Mouse (Mus musculus): ENCODE data around the gene Ccl8. TPM values are rescaled to one million over a fixed set of nuclear protein-coding genes. Genes with fewer than 3 reads are reported as not detected.

Ccl8 gene
- polyA plus RNA-seq, 1 experiment from 2014 or later: not detected

DNA sequence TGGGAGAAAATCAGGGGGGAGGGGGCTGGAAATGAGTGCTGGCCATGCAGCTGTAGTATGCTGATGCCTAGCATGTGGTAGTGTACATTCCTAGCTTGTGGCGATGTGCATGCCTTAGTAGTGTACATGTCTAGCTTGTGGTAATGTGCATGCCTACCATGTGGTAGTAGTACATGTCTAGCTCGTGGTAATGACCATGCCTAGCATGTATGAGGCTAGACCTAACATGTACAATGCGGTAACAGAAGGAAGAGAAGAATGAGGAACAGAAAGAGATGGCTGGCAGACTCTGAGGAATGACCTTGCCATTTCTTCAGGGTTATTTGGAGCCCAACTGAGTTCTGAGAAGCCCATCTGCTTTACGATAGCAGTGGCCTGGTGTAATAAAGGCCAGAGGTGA is 13.9 kb upstream of the Ccl8 start:
- H3K4me3 ChIP-seq (replicated peaks): no peak overlapping the region
- H3K9me3 ChIP-seq: no peaks in the 10 kb centered on the region
- H3K4me1 ChIP-seq (replicated peaks): 0 out of 2 replicates have a peak, but pooled peaks cover 2% of the 10 kb centered on the region
- no peak overlapping the region for H3K4me2 ChIP-seq
- H3K36me3 ChIP-seq: no peaks in the 10 kb centered on the region
- no peak overlapping the region for H3K9ac ChIP-seq (replicated peaks)
- no peaks in the 10 kb centered on the region; the same call in 1 of the 2 replicates for H3K27me3 ChIP-seq
- no peak overlapping the region for H3K27ac ChIP-seq
- 75% methylated on average over 4 of the region's 4 CpGs for WGBS
- ATAC-seq (ENCODE audit: insufficient number of reproducible peaks, insufficient read depth, low FRiP score, low TSS enrichment, low read depth): no peak

DNA sequence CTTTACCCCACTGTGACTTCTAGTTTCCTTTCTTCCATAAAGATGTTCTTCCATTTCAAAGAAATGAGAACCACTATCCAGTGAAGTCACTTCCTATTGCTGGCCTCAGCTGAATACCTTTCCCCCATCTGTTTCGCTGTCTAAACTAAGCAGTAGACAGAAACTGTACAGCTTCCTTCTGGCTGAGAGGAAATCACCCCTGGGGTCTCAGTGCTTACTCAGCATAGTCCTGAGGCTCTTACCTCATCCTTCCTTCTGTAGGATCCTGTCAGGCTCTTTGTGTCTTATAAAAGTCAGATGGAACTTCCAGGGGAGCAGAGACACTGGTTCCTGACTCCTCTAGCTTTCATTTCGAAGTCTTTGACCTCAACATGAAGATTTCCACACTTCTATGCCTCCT is 13.5 kb upstream of the Ccl8 start, which contains the start of gene Ccl12:
Ccl12 (plus strand) TSS at position 317 of the 400 bp plus-strand sequence.
- H3K4me2 ChIP-seq: no peak within 1 kb of the TSS
- 0 out of 2 replicates have a peak, but pooled peaks cover 2% of the 10 kb centered on the region for H3K4me1 ChIP-seq (replicated peaks)
- H3K9ac ChIP-seq (replicated peaks): no peak within 1 kb of the TSS
- 73% methylated on average over 2 of the region's 2 CpGs for WGBS
- no peaks in the 10 kb centered on the region for H3K9me3 ChIP-seq
- no peak within 1 kb of the TSS for H3K27ac ChIP-seq
- no peak within 1 kb of the TSS for H3K4me3 ChIP-seq (replicated peaks)
- ATAC-seq (ENCODE audit: insufficient number of reproducible peaks, insufficient read depth, low FRiP score, low TSS enrichment, low read depth): no peak
- no peaks in the 10 kb centered on the region for H3K36me3 ChIP-seq
- H3K27me3 ChIP-seq: no peaks in the 10 kb centered on the region; the same call in 1 of the 2 replicates

DNA sequence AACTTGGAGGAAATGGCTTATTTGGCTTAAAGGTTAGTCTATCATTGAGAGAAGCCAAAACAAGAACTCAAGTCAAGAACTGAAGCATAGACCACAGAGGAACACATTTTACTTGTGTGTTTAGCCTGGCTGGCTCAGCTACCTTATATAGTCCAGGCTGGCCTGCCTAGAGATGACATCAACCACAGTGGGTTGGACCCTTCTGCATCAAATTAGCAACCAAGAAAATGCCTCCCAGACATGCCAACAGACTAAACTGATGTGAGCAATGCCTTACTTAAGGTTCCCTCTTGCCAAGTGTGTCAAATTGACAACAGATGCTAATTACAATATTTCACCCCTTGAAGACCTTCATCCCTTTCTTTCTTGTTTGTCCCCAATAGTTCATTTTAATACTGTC is 5.4 kb upstream of the Ccl8 start:
- no peak overlapping the region for H3K4me3 ChIP-seq (replicated peaks)
- H3K4me2 ChIP-seq: no peak overlapping the region
- no peak overlapping the region for H3K27ac ChIP-seq
- ATAC-seq (ENCODE audit: insufficient number of reproducible peaks, insufficient read depth, low FRiP score, low TSS enrichment, low read depth): no peak
- H3K4me1 ChIP-seq (replicated peaks): no peaks in the 10 kb centered on the region
- no peaks in the 10 kb centered on the region for H3K36me3 ChIP-seq
- H3K9ac ChIP-seq (replicated peaks): no peak overlapping the region
- no peaks in the 10 kb centered on the region for H3K9me3 ChIP-seq
- no peaks in the 10 kb centered on the region for H3K27me3 ChIP-seq

DNA sequence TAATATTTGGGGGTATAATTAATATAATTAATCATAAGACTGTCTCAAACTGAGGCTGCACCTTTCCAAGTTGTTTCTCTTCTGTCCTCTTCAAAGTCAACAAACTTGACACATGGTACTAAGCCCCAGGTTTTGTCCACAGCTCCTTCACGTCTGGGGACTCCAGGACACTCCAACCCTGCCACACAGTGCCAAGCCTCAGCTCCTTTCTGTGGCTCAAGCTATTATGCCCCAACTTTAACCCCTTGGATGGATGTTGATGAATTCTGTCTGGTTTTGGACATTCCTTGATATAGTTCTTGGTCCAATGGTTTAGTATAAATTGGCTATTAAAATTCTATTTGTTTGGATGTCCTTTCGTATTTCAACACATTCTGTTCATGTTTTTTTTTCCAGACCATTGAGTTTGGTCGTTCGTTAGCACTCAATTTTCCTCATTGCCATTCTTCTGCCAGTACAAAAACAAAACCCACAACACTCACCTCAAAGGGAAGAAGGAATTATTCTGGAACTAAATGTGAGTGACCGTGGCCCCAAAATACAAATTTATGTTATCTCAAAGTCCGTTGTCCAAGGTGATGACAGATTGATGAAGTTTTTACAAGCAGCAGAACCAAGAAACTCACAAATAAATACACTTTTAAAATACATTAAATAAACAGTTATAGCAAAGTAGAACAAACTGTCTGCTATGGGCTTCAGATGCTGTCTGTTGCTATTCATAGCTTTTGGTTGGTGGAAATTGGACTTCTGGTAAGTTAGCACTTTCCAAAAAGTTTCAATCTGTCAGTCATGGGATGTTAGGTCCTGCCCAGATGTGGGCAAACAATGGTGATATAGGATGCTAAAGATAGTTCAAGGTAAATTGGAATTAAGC is 4.4 kb upstream of the Ccl8 start:
- H3K36me3 ChIP-seq: no peaks in the 10 kb centered on the region
- no peaks in the 10 kb centered on the region for H3K4me1 ChIP-seq (replicated peaks)
- 49% methylated on average over 6 of the region's 6 CpGs for WGBS
- no peaks in the 10 kb centered on the region for H3K9me3 ChIP-seq
- no peak for ATAC-seq (ENCODE audit: insufficient number of reproducible peaks, insufficient read depth, low FRiP score, low TSS enrichment, low read depth)
- H3K4me3 ChIP-seq (replicated peaks): no peak overlapping the region
- no peak overlapping the region for H3K4me2 ChIP-seq
- no peak overlapping the region for H3K27ac ChIP-seq
- no peaks in the 10 kb centered on the region for H3K27me3 ChIP-seq
- no peak overlapping the region for H3K9ac ChIP-seq (replicated peaks)

DNA sequence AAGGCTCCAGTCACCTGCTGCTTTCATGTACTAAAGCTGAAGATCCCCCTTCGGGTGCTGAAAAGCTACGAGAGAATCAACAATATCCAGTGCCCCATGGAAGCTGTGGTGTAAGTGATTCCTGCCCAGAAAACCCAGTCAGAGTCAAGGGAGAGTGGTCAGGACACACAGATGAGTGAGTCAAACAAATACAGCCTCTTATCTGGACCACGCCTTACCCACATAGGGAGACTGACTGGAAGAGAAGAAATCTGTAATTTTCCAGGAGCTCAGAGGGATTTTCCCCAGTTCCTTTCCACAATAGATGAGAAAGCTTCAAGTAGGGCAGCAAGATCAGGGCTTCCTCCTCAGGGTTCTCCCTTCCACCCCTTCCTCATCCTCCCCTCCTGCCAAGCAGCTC is 1.1 kb downstream of the Ccl8 start:
- Histone ChIP-seq H3K9me3 (no peaks in the 10 kb centered on the region), H3K36me3 (no peaks in the 10 kb centered on the region), H3K4me3 (replicated peaks) (no peak overlapping the region), H3K27me3 (no peaks in the 10 kb centered on the region), H3K4me1 (replicated peaks) (no peaks in the 10 kb centered on the region), H3K9ac (replicated peaks) (no peak overlapping the region), H3K27ac (no peak overlapping the region), H3K4me2 (no peak overlapping the region)
- WGBS: 86% methylated on average over 3 of the region's 3 CpGs
- no peak for ATAC-seq (ENCODE audit: insufficient number of reproducible peaks, insufficient read depth, low FRiP score, low TSS enrichment, low read depth)

DNA sequence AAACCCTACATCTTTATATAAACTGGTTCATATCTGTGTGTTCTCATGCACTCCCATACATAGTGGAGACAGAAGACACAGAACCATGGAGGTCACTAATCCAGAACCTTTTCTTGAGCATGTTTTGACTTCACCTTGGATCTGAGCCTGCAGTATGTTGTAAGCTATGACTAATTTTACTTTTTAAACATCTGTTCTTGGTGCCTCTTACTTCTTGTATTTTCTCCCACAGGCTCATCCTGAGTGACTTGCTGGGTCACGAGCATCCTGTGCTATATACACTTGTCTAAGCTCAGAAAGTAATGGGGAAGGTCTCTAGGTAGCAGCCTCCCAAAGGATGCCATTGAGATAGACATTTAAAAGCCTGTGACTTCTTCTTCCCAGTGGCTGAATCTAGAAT is 18.0 kb downstream of the Ccl8 start:
- no peak for ATAC-seq (ENCODE audit: insufficient number of reproducible peaks, insufficient read depth, low FRiP score, low TSS enrichment, low read depth)
- Histone ChIP-seq H3K27me3 (no peaks in the 10 kb centered on the region), H3K4me3 (replicated peaks) (no peak overlapping the region), H3K4me1 (replicated peaks) (no peaks in the 10 kb centered on the region), H3K4me2 (no peak overlapping the region), H3K9ac (replicated peaks) (no peak overlapping the region), H3K36me3 (no peaks in the 10 kb centered on the region), H3K9me3 (no peaks in the 10 kb centered on the region), H3K27ac (no peak overlapping the region)
- WGBS: 81% methylated on average over 1 of the region's 1 CpGs

DNA sequence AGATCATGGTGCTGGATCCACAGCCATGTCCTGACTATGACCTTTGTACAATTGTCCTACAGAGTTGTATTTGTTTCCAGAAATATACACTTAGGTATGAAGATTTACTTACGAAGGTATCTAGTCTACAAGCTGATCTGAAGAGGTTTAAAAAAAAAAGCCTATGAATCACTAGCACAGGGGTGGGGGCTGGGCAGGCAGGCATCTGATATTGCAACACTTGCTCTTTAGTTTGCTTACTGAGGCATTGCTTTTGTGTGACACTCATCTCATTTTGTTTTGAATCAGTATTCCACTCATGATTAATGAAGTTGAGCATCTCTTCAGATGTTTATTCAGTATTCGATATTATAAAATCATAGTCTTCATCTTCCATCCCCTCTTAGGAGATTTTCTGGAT is 21.2 kb downstream of the Ccl8 start:
- WGBS: 88% methylated on average over 2 of the region's 2 CpGs
- no peaks in the 10 kb centered on the region for H3K27me3 ChIP-seq
- no peak for ATAC-seq (ENCODE audit: insufficient number of reproducible peaks, insufficient read depth, low FRiP score, low TSS enrichment, low read depth)
- H3K27ac ChIP-seq: no peak overlapping the region
- H3K36me3 ChIP-seq: no peaks in the 10 kb centered on the region
- no peak overlapping the region for H3K4me2 ChIP-seq
- H3K4me1 ChIP-seq (replicated peaks): peaks cover 15% of the 10 kb centered on the region
- no peak overlapping the region for H3K9ac ChIP-seq (replicated peaks)
- H3K9me3 ChIP-seq: no peaks in the 10 kb centered on the region
- no peak overlapping the region for H3K4me3 ChIP-seq (replicated peaks)

DNA sequence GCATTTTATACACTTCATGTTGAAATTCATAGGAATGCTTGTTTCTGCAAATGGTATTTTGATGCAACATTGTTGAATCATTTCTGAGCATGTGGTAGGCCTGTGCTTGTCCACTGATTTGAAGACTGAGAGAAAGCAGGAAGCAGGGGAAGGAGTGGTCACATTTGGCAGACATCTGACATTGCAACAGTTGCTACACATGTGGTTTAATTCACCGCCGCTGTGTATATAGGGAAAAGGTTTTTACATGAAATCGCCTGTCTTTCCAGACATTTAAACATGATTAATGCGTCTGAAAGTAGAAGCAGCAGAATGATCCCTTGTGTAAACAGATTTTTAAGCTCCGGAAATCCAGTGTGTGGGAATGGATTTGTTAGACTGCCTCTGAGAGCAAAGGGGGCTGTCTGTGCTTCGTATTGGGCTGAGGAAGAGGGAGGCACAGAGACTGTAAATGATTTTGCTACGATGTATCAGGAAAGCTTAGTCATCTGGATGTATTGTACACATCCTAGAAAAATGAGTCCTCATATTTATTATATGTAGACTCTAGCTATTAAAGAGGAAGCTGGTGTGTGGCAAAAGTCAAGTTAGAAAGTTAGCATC is 24.6 kb downstream of the Ccl8 start:
- no peak overlapping the region for H3K9ac ChIP-seq (replicated peaks)
- ATAC-seq (ENCODE audit: insufficient number of reproducible peaks, insufficient read depth, low FRiP score, low TSS enrichment, low read depth): peak; percentile 63; the same call in 1 of the 2 replicates
- H3K9me3 ChIP-seq: no peaks in the 10 kb centered on the region
- WGBS: 32% methylated on average over 7 of the region's 7 CpGs
- H3K27ac ChIP-seq: peak overlapping the region; percentile 73
- H3K4me2 ChIP-seq: no peak overlapping the region
- H3K4me1 ChIP-seq (replicated peaks): peaks cover 15% of the 10 kb centered on the region
- H3K36me3 ChIP-seq: no peaks in the 10 kb centered on the region
- H3K27me3 ChIP-seq: no peaks in the 10 kb centered on the region; the same call in 1 of the 2 replicates
- H3K4me3 ChIP-seq (replicated peaks): no peak overlapping the region

DNA sequence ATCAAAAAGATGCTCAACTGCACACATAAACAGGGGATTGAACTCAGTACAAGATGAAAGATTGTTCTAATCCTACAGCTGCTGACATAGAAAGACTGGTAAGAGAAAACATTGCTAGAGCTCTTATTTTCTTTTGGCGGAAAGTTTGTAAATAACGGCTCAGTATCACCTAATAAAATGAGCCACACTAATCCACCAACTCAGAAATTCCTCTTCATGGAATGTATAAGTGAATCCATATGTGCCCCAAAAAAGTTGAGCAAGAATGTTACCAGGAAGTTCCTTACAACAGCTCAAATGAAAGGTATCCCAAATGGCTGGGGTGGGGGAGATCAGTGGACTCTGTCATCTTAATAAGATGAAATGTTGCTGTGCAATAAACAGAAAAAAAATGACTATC is 44.1 kb downstream of the Ccl8 start:
- Histone ChIP-seq H3K9me3 (no peaks in the 10 kb centered on the region), H3K9ac (replicated peaks) (no peak overlapping the region), H3K4me2 (no peak overlapping the region), H3K27ac (no peak overlapping the region), H3K4me1 (replicated peaks) (0 out of 2 replicates have a peak, but pooled peaks cover 2% of the 10 kb centered on the region), H3K36me3 (no peaks in the 10 kb centered on the region), H3K27me3 (no peaks in the 10 kb centered on the region; the same call in 1 of the 2 replicates), H3K4me3 (replicated peaks) (no peak overlapping the region)
- no peak for ATAC-seq (ENCODE audit: insufficient number of reproducible peaks, insufficient read depth, low FRiP score, low TSS enrichment, low read depth)
- WGBS: 13% methylated on average over 2 of the region's 2 CpGs

DNA sequence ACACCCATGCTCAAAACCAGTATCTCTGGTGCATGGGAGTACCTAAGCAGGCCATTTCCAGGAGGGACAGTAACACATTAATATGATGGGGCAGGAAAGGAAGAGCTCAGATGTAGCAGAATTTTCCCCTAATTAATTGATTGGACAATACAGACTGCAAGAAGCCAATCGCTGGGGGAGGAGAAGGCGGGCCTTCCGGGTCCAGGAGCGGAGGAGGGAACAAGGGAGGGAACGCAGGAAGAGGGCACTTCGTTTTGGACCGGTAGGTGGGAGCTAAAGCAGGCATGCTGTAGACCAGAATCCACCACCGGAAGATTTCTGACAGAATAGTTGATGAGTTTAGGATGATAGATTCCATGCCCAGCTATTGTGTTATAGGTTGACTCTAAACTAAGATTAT is 48.3 kb downstream of the Ccl8 start:
- no peaks in the 10 kb centered on the region for H3K27me3 ChIP-seq
- 0 out of 2 replicates have a peak, but pooled peaks cover 2% of the 10 kb centered on the region for H3K4me1 ChIP-seq (replicated peaks)
- ATAC-seq (ENCODE audit: insufficient number of reproducible peaks, insufficient read depth, low FRiP score, low TSS enrichment, low read depth): no peak
- H3K4me2 ChIP-seq: no peak overlapping the region
- no peaks in the 10 kb centered on the region for H3K36me3 ChIP-seq
- H3K9me3 ChIP-seq: no peaks in the 10 kb centered on the region
- no peak overlapping the region for H3K9ac ChIP-seq (replicated peaks)
- WGBS: 81% methylated on average over 8 of the region's 8 CpGs
- H3K4me3 ChIP-seq (replicated peaks): no peak overlapping the region
- H3K27ac ChIP-seq: no peak overlapping the region

All from limb, embryonic 12.5 days (tissue).